13 mouse cellular contexts compared by ENCODE assay signal in genomic region chr11:119144801-119145475, GRCm38 (mm10). TPM values are rescaled to one million over a fixed set of nuclear protein-coding genes. Genes with fewer than 3 reads are reported as not detected.
DNase-seq lines count a peak whose midpoint lies in the region; ATAC-seq and TF ChIP-seq lines count a peak whose summit lies in the region.
"Had no signal": no experiment of that assay in that cellular context is flagged by ENCODE, and none has a peak within 500 bp of the region (broad histone marks: within the 10 kb centered on the region; RNA-seq: fewer than 3 reads in every experiment).

No protein-coding gene starts in this region.

- H3K4me1 ChIP-seq in forebrain, embryonic 10.5 days = peaks cover 50% of the 10 kb centered on the region
- H3K4me1 ChIP-seq in forebrain, embryonic 11.5 days (replicated peaks; ENCODE audit: control insufficient read depth, insufficient read depth, low read length) = no peaks in the 10 kb centered on the region; the same call in 1 of the 2 replicates
- peaks cover 10% of the 10 kb centered on the region; the same call in 1 of the 2 replicates for H3K4me1 ChIP-seq in forebrain, embryonic 14.5 days (ENCODE audit: control insufficient read depth, insufficient read depth, low read length)
- H3K4me1 ChIP-seq in limb, embryonic 10.5 days = peaks cover 58% of the 10 kb centered on the region
- peaks cover 20% of the 10 kb centered on the region for H3K4me1 ChIP-seq in thymus, adult 2 months (replicated peaks; ENCODE audit: control insufficient read depth, insufficient read depth, low read length)

- H3K36me3 ChIP-seq in forebrain, embryonic 10.5 days (replicated peaks) = peaks cover 43% of the 10 kb centered on the region
- H3K36me3 ChIP-seq in forebrain, embryonic 11.5 days (ENCODE audit: control insufficient read depth, insufficient read depth, low read length) = no peaks in the 10 kb centered on the region; the same call in 1 of the 2 replicates
- peaks cover 35% of the 10 kb centered on the region for H3K36me3 ChIP-seq in forebrain, embryonic 14.5 days (ENCODE audit: control insufficient read depth, insufficient read depth, low read length)
- H3K36me3 ChIP-seq in limb, embryonic 10.5 days = peaks cover 28% of the 10 kb centered on the region
- no peaks in the 10 kb centered on the region for H3K36me3 ChIP-seq in thymus, adult 2 months (ENCODE audit: control insufficient read depth, insufficient read depth, low read length)
- H3K36me3 ChIP-seq: G1E had no signal

- H3K4me3 ChIP-seq in forebrain, embryonic 10.5 days = no peak overlapping the region
- no peak overlapping the region for H3K4me3 ChIP-seq in forebrain, embryonic 11.5 days (ENCODE audit: low read depth, low read length)
- no peak overlapping the region for H3K4me3 ChIP-seq in forebrain, embryonic 14.5 days (ENCODE audit: low read depth, low read length)
- H3K4me3 ChIP-seq in limb, embryonic 10.5 days = peak overlapping the region; percentile 9; the same call in 1 of the 2 replicates
- H3K4me3 ChIP-seq in thymus, adult 2 months (ENCODE audit: control insufficient read depth, insufficient read depth, low read length) = no peak overlapping the region
- H3K4me3 ChIP-seq: heart, adult 2 months; layer of hippocampus, adult 2 months had no signal

- 75% methylated on average over 16 of the region's 16 CpGs for WGBS in forebrain, embryonic 10.5 days
- WGBS in forebrain, embryonic 11.5 days = 77% methylated on average over 16 of the region's 16 CpGs
- 52% methylated on average over 16 of the region's 16 CpGs for WGBS in forebrain, embryonic 14.5 days
- WGBS in limb, embryonic 10.5 days = 44% methylated on average over 16 of the region's 16 CpGs
- 97% methylated on average over 16 of the region's 16 CpGs for WGBS in thymus, adult 2 months

- H3K9me3 ChIP-seq in forebrain, embryonic 10.5 days = no peaks in the 10 kb centered on the region
- no peaks in the 10 kb centered on the region for H3K9me3 ChIP-seq in forebrain, embryonic 11.5 days (ENCODE audit: control insufficient read depth, low read length)
- no peaks in the 10 kb centered on the region for H3K9me3 ChIP-seq in forebrain, embryonic 14.5 days (replicated peaks; ENCODE audit: control insufficient read depth, low read length)
- H3K9me3 ChIP-seq in limb, embryonic 10.5 days (replicated peaks) = no peaks in the 10 kb centered on the region

- TF ChIP-seq CTCF in thymus, adult 2 months (IDR thresholded peaks at IDR 0.05; ENCODE audit: borderline replicate concordance, control insufficient read depth, extremely low read depth, insufficient read depth, low read length, poor library complexity) = no peak

- no peak overlapping the region for H3K9ac ChIP-seq in forebrain, embryonic 11.5 days (ENCODE audit: low read length)
- no peak overlapping the region for H3K9ac ChIP-seq in forebrain, embryonic 14.5 days (ENCODE audit: low read length)

- no peak for TF ChIP-seq POLR2A in thymus, adult 2 months (IDR thresholded peaks at IDR 0.05; ENCODE audit: control insufficient read depth, extremely low read depth, insufficient read depth, low read length, poor library complexity)

- no peak for DNase-seq in forebrain, embryonic 10.5 days (ENCODE audit: extremely low spot score, low spot score)
- no peak for DNase-seq in forebrain, embryonic 11.5 days (ENCODE audit: low spot score)
- peak; percentile 53 for DNase-seq in forebrain, embryonic 14.5 days (ENCODE audit: low spot score)
- DNase-seq in limb, embryonic 10.5 days (ENCODE audit: low spot score) = peak; percentile 66
- peak; percentile 88 for DNase-seq in retina, postnatal 1 day
- DNase-seq in testis, postnatal 10 days (ENCODE audit: low spot score) = no peak
- DNase-seq in thymus, adult 2 months = no peak
- DNase-seq: heart, adult 2 months; liver had no signal

- ATAC-seq in forebrain, embryonic 11.5 days (replicated peaks; ENCODE audit: low FRiP score) = no peak
- no peak; the same call in 1 of the 2 replicates for ATAC-seq in forebrain, embryonic 14.5 days
- ATAC-seq in frontal cortex, adult (ENCODE audit: low TSS enrichment) = no peak
- ATAC-seq: lung, postnatal 0 days had no signal

- H3K27ac ChIP-seq in forebrain, embryonic 10.5 days = peak overlapping the region; percentile 9; the same call in 1 of the 2 replicates
- H3K27ac ChIP-seq in forebrain, embryonic 11.5 days (ENCODE audit: low read depth, low read length) = no peak overlapping the region
- peak overlapping the region; percentile 54; the same call in 1 of the 2 replicates for H3K27ac ChIP-seq in forebrain, embryonic 14.5 days (ENCODE audit: low read depth, low read length)
- H3K27ac ChIP-seq in limb, embryonic 10.5 days = peak overlapping the region; percentile 27
- H3K27ac ChIP-seq in thymus, adult 2 months (ENCODE audit: control insufficient read depth, insufficient read depth, low read length) = no peak overlapping the region
- H3K27ac ChIP-seq: heart, adult 2 months; layer of hippocampus, adult 2 months had no signal

- H3K27me3 ChIP-seq in forebrain, embryonic 10.5 days (ENCODE audit: poor library complexity, severe bottlenecking) = no peaks in the 10 kb centered on the region
- no peaks in the 10 kb centered on the region for H3K27me3 ChIP-seq in forebrain, embryonic 11.5 days (ENCODE audit: control insufficient read depth, insufficient read depth, low read length)
- no peaks in the 10 kb centered on the region for H3K27me3 ChIP-seq in forebrain, embryonic 14.5 days (replicated peaks; ENCODE audit: control insufficient read depth, insufficient read depth, low read length)
- peaks cover 36% of the 10 kb centered on the region for H3K27me3 ChIP-seq in limb, embryonic 10.5 days (ENCODE audit: low read depth, poor library complexity, severe bottlenecking)
- H3K27me3 ChIP-seq in thymus, adult 2 months (ENCODE audit: control insufficient read depth, insufficient read depth, low read length) = no peaks in the 10 kb centered on the region

- no peak overlapping the region for H3K4me2 ChIP-seq in forebrain, embryonic 11.5 days (ENCODE audit: low read depth, low read length, severe bottlenecking)
- H3K4me2 ChIP-seq in forebrain, embryonic 14.5 days (ENCODE audit: low read length) = no peak overlapping the region

RNA-seq across cellular contexts. Expression of gene Cbx4, which starts 58.9 kb away (rescaled TPM):
- polyA plus RNA-seq in forebrain, embryonic 10.5 days (2016; fragmentation: Nextera tagmentation; extraction: Ambion mirVana) = 3.3 and 4.6 TPM in 2 replicates
- 6.4 and 7.0 TPM in 2 replicates for polyA plus RNA-seq in forebrain, embryonic 11.5 days (2014; fragmentation: Nextera tagmentation; extraction: Ambion mirVana)
- 9.3 and 14.5 TPM in 2 replicates for polyA plus RNA-seq in forebrain, embryonic 14.5 days (2014; fragmentation: Nextera tagmentation; extraction: Ambion mirVana)
- polyA plus RNA-seq in limb, embryonic 10.5 days (2016; fragmentation: Nextera tagmentation; extraction: Ambion mirVana) = 4.3 and 7.1 TPM in 2 replicates
- 54.7 and 56.8 TPM in 2 replicates for polyA plus RNA-seq in thymus, adult 2 months (2012; rRNA removed)

Comparison
In these comparisons a context has a peak if more than half of its experiments do, and no peak if none do; other contexts are left out.
1. DNase-seq: peak in forebrain, embryonic 14.5 days (single experiment), limb, embryonic 10.5 days (single experiment) and retina, postnatal 1 day (single experiment); none in forebrain, embryonic 10.5 days (single experiment), forebrain, embryonic 11.5 days (single experiment), testis, postnatal 10 days (single experiment) and thymus, adult 2 months (single experiment).
2. H3K27ac ChIP-seq: peak in forebrain, embryonic 10.5 days (single experiment), forebrain, embryonic 14.5 days (single experiment) and limb, embryonic 10.5 days (single experiment); none in forebrain, embryonic 11.5 days (single experiment) and thymus, adult 2 months (single experiment).